Mouse (Mus musculus) neural tube, embryonic 12.5 days (tissue): ENCODE results near the gene Id4. TPM values are rescaled to one million over a fixed set of nuclear protein-coding genes. Genes with fewer than 3 reads are reported as not detected.
A peak's percentile ranks its signal among the peaks of the same experiment; 100 is the strongest.

Source experiments
- ATAC-seq: fragments of 200-750 bp; cut with Nextera tagmentation; 2 replicates; pipeline ENCODE4 v1.8.0; 2017; ENCODE audit warnings: low read depth, mild to moderate bottlenecking, moderate TSS enrichment, moderate library complexity; ENCODE audit not compliant: low FRiP score
- H3K27ac ChIP-seq: fragments of 300-500 bp; sonication (generic); 2 replicates; pipeline ENCODE4 v1.5.1; 2016
- H3K27me3 ChIP-seq: fragments of 300-500 bp; sonication (generic); replicated peaks from 2 replicates; pipeline ENCODE4 v1.6.1; 2016; ENCODE audit warnings: mild to moderate bottlenecking
- H3K36me3 ChIP-seq: fragments of 300-500 bp; sonication (generic); 2 replicates; pipeline ENCODE4 v1.6.1; 2016; ENCODE audit warnings: mild to moderate bottlenecking
- H3K4me1 ChIP-seq: fragments of 300-500 bp; sonication (generic); 2 replicates; pipeline ENCODE4 v1.6.1; 2016
- H3K4me2 ChIP-seq: fragments of 300-500 bp; sonication (generic); replicated peaks from 2 replicates; pipeline ENCODE4 v1.6.1; 2016; ENCODE audit warnings: mild to moderate bottlenecking
- H3K4me3 ChIP-seq: fragments of 300-500 bp; sonication (generic); 2 replicates; pipeline ENCODE4 v1.5.1; 2016
- H3K9ac ChIP-seq: fragments of 300-500 bp; sonication (generic); 2 replicates; pipeline ENCODE4 v1.6.1; 2016; ENCODE audit warnings: mild to moderate bottlenecking
- H3K9me3 ChIP-seq: fragments of 300-500 bp; sonication (generic); 2 replicates; pipeline ENCODE4 v1.6.1; 2016; ENCODE audit warnings: mild to moderate bottlenecking
- WGBS: fragments of 180-500 bp; shearing (Covaris S2); methylation state at CpG from one replicate; pipeline ENCODE4 v1.1.7; 2016; 5-methylcytosine and 5-hydroxymethylcytosine counted together
- polyA plus RNA-seq: library from polyadenylated mRNA; unstranded; fragments of >200 nt; fragmentation: Nextera tagmentation; extraction: Ambion mirVana; gene quantifications from 2 replicates; pipeline ENCODE4 v1.2.1, GENCODE M21; 2016

Gene Id4
- polyA plus RNA-seq, 1 experiment from 2014 or later = 105 TPM

GRCm38 (mm10) chr13:48261341-48262221, 553 bp downstream of the Id4 start:
- WGBS = under 1% methylated on average over 98 of the region's 98 CpGs
- H3K27me3 ChIP-seq = no peaks in the 10 kb centered on the region
- ATAC-seq = peak; percentile 35

DNA sequence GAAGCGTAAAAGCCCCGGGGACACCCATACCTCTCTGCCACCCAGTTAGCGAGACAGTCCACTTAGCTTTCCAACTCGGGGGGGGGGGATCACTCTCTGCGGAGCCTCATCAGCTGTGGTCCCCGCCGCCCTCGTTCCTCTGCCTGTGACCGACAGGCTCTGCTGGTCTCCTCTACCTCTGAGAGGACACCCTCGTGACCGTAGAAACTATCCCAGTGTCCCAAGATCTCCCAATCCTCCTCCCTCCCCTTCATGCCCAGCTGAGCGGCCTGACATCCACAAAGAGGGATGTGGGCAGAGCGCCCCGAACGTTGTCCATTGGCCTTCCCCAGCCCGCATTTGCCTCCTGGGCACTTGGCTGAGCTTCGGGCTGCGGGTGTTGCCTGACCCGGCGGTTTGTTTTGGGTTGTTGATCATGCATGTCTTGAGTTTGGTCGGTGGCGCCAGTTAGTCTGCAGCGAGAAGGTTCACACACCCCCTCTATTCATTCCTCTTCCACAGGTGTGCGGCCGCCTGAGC, 1.5 kb downstream of the Id4 start:
- H3K4me2 ChIP-seq = peak overlapping the region; percentile 83
- no peaks in the 10 kb centered on the region for H3K9me3 ChIP-seq
- WGBS = under 1% methylated on average over 25 of the region's 25 CpGs
- no peaks in the 10 kb centered on the region for H3K27me3 ChIP-seq
- H3K4me1 ChIP-seq = peaks cover 7% of the 10 kb centered on the region; the same call in 1 of the 2 replicates
- no peaks in the 10 kb centered on the region for H3K36me3 ChIP-seq
- H3K27ac ChIP-seq = peak overlapping the region; percentile 94
- no peak for ATAC-seq
- peak overlapping the region; percentile 94 for H3K4me3 ChIP-seq
- H3K9ac ChIP-seq = peak overlapping the region; percentile 98

More at GRCm38 (mm10) chr13:48261341-48262221, 553 bp downstream of the Id4 start:
- Histone ChIP-seq H3K4me2 (peak overlapping the region; percentile 83), H3K9me3 (no peaks in the 10 kb centered on the region), H3K9ac (peak overlapping the region; percentile 98), H3K36me3 (no peaks in the 10 kb centered on the region), H3K4me1 (peaks cover 7% of the 10 kb centered on the region; the same call in 1 of the 2 replicates), H3K27ac (peak overlapping the region; percentile 94), H3K4me3 (peak overlapping the region; percentile 94)

- no peak overlapping the region for H3K27ac ChIP-seq
- H3K36me3 ChIP-seq = no peaks in the 10 kb centered on the region
- ATAC-seq = no peak
- 0 out of 2 replicates have a peak overlapping the region, but pooled peaks have one; percentile 13 for H3K9ac ChIP-seq
- no peaks in the 10 kb centered on the region; the same call in 1 of the 2 replicates for H3K4me1 ChIP-seq
- peak overlapping the region; percentile 83 for H3K4me2 ChIP-seq
- peak overlapping the region; percentile 28 for H3K4me3 ChIP-seq
- H3K27me3 ChIP-seq = no peaks in the 10 kb centered on the region
- no peaks in the 10 kb centered on the region for H3K9me3 ChIP-seq
- WGBS = 53% methylated on average over 6 of the region's 6 CpGs
Measured at GRCm38 (mm10) chr13:48265029-48265428, 4.0 kb downstream of the Id4 start.

DNA sequence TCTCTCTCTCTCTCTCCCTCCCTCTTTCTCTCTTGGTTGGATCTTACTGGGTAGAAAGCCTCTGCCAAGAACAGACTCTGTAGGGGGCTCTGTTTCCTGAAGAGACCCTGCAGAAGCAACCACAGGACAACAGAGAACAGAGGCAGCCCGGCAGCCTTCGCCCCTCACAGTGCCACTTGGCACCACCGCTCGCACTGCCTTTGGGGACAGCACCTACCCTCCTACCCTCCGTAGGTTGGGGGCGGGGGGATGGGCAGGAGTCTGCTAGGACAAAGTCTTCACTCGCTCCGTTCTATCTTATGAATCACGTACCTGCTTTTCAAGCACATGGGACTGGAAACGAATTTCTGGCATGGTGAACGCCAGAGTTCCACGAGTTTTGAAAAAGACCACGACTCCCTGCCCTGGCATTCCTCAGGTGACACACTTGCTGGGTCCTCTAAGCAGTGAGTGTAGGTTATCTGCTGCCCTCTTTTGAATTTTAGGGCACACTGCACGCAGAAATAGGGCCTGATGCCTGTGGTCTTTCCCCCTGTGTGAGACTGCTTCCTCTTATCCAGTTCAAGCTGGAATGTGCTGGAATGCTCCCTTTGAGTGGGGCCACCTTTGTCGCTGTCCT, 12.5 kb downstream of the Id4 start:
- no peak overlapping the region for H3K27ac ChIP-seq
- no peak overlapping the region for H3K9ac ChIP-seq
- no peaks in the 10 kb centered on the region for H3K36me3 ChIP-seq
- H3K9me3 ChIP-seq = no peaks in the 10 kb centered on the region
- H3K4me1 ChIP-seq = peaks cover 13% of the 10 kb centered on the region; the same call in 1 of the 2 replicates
- 0 out of 2 replicates have a peak overlapping the region, but pooled peaks have one; percentile 7 for H3K4me3 ChIP-seq
- no peaks in the 10 kb centered on the region for H3K27me3 ChIP-seq
- peak overlapping the region; percentile 53 for H3K4me2 ChIP-seq
- 0 out of 2 replicates have a peak, but pooled peaks have one; percentile 53 for ATAC-seq
- WGBS = 7% methylated on average over 15 of the region's 15 CpGs

- H3K36me3 ChIP-seq = no peaks in the 10 kb centered on the region
- no peaks in the 10 kb centered on the region for H3K27me3 ChIP-seq
- ATAC-seq = 0 out of 2 replicates have a peak, but pooled peaks have one; percentile 17
- H3K27ac ChIP-seq = no peak overlapping the region
- peaks cover 13% of the 10 kb centered on the region; the same call in 1 of the 2 replicates for H3K4me1 ChIP-seq
- H3K4me3 ChIP-seq = no peak overlapping the region
- no peak overlapping the region for H3K9ac ChIP-seq
- WGBS = 86% methylated on average over 1 of the region's 1 CpGs
- no peaks in the 10 kb centered on the region for H3K9me3 ChIP-seq
- no peak overlapping the region for H3K4me2 ChIP-seq
Measured at GRCm38 (mm10) chr13:48274107-48274506, 13.1 kb downstream of the Id4 start.

DNA sequence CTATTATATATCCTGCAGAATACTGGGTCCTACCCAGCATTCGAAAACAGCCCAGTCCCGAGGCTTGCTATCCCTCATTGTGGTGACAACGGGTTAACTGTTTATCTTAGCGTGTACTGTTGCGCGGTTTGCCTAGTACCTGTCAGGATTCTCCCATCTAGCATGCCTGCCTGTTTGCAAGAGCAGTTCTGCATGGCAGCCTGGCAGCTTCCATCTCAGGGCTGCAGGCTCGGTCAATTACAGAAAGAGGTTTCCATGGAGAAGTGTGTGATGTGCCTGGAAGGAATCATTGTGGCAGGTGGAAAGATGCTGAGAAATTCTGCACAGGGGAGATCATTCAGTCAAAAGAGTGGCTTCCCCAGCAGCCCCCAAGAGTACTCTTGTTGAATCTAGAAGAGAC, 16.0 kb downstream of the Id4 start:
- Histone ChIP-seq H3K4me1 (peaks cover 13% of the 10 kb centered on the region; the same call in 1 of the 2 replicates), H3K27me3 (no peaks in the 10 kb centered on the region), H3K36me3 (no peaks in the 10 kb centered on the region), H3K9ac (no peak overlapping the region), H3K9me3 (no peaks in the 10 kb centered on the region), H3K4me3 (no peak overlapping the region), H3K4me2 (no peak overlapping the region), H3K27ac (no peak overlapping the region)
- 78% methylated on average over 7 of the region's 7 CpGs for WGBS
- no peak for ATAC-seq

DNA sequence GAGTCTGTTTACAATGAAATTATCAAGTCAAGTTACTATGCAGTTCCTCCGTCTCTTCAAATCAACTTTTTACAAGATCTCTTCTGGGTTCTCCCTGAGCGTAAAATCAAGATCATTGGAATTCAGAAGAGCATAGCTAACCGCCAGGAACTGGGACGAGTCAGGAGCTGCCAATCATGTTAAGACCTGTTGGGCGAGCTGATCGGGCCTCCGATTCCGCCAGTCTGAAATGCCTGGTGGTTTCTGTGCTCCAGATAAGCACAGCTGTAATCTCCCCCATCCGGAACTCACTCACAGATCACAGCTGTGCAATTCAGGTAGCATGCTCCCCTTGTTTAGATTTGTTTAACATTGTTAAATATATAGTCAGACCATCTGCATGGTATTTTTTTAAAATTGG, 23.4 kb downstream of the Id4 start:
- no peak overlapping the region for H3K4me3 ChIP-seq
- 93% methylated on average over 9 of the region's 9 CpGs for WGBS
- H3K27ac ChIP-seq = no peak overlapping the region
- no peak overlapping the region for H3K9ac ChIP-seq
- H3K4me2 ChIP-seq = no peak overlapping the region
- no peaks in the 10 kb centered on the region for H3K9me3 ChIP-seq
- ATAC-seq = no peak
- no peaks in the 10 kb centered on the region for H3K27me3 ChIP-seq
- no peaks in the 10 kb centered on the region for H3K36me3 ChIP-seq
- H3K4me1 ChIP-seq = no peaks in the 10 kb centered on the region

- no peak overlapping the region for H3K9ac ChIP-seq
- WGBS = 85% methylated on average over 9 of the region's 9 CpGs
- H3K27me3 ChIP-seq = no peaks in the 10 kb centered on the region
- H3K9me3 ChIP-seq = no peaks in the 10 kb centered on the region
- 0 out of 2 replicates have a peak, but pooled peaks cover 6% of the 10 kb centered on the region for H3K4me1 ChIP-seq
- H3K4me2 ChIP-seq = no peak overlapping the region
- no peak overlapping the region for H3K4me3 ChIP-seq
- H3K27ac ChIP-seq = no peak overlapping the region
- ATAC-seq = no peak
- H3K36me3 ChIP-seq = no peaks in the 10 kb centered on the region
Measured at GRCm38 (mm10) chr13:48284918-48285693, 24.1 kb downstream of the Id4 start.

DNA sequence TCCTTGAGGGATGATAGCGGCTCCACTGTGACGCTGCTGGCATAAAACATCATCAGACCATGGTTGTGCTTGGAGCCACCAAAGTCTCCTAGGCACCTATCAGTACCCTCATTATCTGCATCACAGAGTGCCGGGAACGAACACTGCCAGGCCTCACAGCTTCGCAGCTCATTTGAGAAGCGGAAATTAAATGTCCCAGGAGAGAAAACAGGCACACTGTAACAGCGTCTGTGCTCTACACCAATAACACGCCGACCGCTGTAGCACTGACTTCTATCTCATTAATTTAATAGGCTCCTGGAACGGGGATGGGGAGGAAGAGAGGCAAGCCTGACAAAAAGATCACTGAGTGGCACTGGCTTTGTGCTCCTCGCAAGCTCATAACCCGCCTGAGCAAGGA, 29.4 kb downstream of the Id4 start:
- Histone ChIP-seq H3K4me2 (peak overlapping the region; percentile 35), H3K4me1 (0 out of 2 replicates have a peak, but pooled peaks cover 15% of the 10 kb centered on the region), H3K36me3 (no peaks in the 10 kb centered on the region), H3K27ac (peak overlapping the region; percentile 59), H3K27me3 (no peaks in the 10 kb centered on the region), H3K9ac (no peak overlapping the region), H3K9me3 (no peaks in the 10 kb centered on the region), H3K4me3 (no peak overlapping the region)
- WGBS = 34% methylated on average over 13 of the region's 13 CpGs
- peak; percentile 82 for ATAC-seq

DNA sequence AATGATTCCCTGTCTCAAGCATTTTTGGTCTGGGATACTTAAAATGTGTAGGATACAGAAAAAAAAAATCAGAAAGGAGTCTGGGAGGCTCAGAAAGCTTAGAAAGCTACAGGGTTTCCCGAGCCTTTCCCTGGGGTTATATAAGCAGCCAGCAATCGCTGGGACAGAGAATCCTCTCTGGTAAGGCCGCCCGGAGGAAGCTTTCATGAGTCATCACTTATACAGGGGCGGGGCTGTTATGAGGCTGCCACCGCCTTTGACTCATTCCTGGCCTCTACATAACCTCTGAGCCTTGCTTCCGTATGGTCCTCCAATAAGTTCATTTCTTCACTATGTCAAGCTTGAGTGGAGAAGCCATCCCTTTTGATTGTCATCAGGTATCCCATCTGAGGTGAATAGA, 53.5 kb downstream of the Id4 start:
- H3K27me3 ChIP-seq = no peaks in the 10 kb centered on the region
- H3K4me3 ChIP-seq = no peak overlapping the region
- H3K4me1 ChIP-seq = peaks cover 8% of the 10 kb centered on the region; the same call in 1 of the 2 replicates
- H3K36me3 ChIP-seq = no peaks in the 10 kb centered on the region
- no peak overlapping the region for H3K9ac ChIP-seq
- ATAC-seq = no peak
- H3K9me3 ChIP-seq = no peaks in the 10 kb centered on the region
- H3K4me2 ChIP-seq = no peak overlapping the region
- H3K27ac ChIP-seq = no peak overlapping the region
- 86% methylated on average over 7 of the region's 7 CpGs for WGBS
